Mouse (Mus musculus): ENCODE data around the gene Ifrd1. TPM values are rescaled to one million over a fixed set of nuclear protein-coding genes. Genes with fewer than 3 reads are reported as not detected.

The Ifrd1 gene
- polyA plus RNA-seq, 1 experiment from 2014 or later, result 160 TPM

GRCm38 (mm10) chr12:40231632-40232031, 16.7 kb downstream of the Ifrd1 start:
- no peak overlapping the region for H3K9ac ChIP-seq
- H3K36me3 ChIP-seq (replicated peaks), result no peaks in the 10 kb centered on the region
- H3K4me2 ChIP-seq, result no peak overlapping the region
- ATAC-seq (replicated peaks), result no peak
- H3K27me3 ChIP-seq (replicated peaks), result no peaks in the 10 kb centered on the region
- no peaks in the 10 kb centered on the region for H3K4me1 ChIP-seq
- H3K4me3 ChIP-seq, result no peak overlapping the region
- no peaks in the 10 kb centered on the region for H3K9me3 ChIP-seq
- no peak overlapping the region for H3K27ac ChIP-seq
- WGBS, result 93% methylated on average over 2 of the region's 2 CpGs

DNA sequence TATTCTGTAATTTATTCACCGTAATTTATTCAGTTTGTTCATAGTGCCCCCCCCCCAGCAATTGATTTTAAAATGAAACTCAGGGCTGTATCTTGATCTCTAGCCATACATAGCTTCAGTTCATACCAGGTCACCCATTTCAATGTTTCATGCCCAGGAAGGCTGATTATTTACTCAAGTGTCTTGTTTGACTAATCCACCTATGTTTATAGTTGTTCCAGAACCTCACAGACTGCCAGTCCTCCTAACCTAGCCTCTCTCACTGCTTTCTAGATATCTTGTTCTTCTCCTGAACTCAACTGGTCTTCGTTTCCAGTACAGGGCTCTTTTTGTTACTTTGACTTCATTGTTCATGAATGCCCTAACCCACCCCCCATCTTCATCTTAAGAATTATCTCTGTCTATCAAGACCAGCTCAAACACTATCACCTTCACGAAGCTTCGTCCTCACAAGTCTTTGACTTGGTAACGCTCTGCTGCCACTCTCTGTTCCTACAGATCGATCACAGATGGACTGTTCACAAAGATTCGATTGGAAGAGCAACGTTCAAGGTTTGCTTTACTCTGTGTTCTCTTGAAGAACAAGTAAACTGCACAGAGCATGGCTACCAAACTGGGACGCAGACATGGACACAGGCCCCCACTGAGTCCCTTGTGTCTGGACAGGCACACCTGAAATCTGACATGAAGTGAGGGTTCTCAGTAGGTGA, 24.0 kb downstream of the Ifrd1 start:
- no peak overlapping the region for H3K9ac ChIP-seq
- 95% methylated on average over 9 of the region's 9 CpGs for WGBS

DNA sequence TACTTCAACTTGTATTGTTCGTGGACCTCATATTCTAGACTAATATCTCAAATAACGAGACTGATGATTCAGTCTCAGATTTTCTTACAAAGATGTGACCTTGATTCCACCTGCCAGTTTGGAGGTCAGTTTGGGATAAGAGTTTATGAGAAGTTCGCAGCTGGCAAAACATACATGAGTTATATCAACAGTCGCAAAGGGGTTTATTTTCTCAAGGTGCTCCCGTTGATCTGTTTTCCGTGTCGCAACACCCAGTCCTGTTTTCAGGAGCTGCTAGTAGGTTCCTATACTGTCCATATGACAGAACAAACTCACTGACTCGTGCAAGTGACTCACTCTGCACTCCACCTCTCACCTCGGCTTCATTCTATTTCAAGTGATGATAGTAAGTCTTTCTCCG, 24.6 kb downstream of the Ifrd1 start:
- ATAC-seq (replicated peaks), result no peak
- peaks cover 20% of the 10 kb centered on the region for H3K4me1 ChIP-seq
- WGBS, result 61% methylated on average over 10 of the region's 10 CpGs
- no peaks in the 10 kb centered on the region for H3K9me3 ChIP-seq
- peak overlapping the region; percentile 44 for H3K9ac ChIP-seq
- H3K4me2 ChIP-seq, result peak overlapping the region; percentile 66
- no peaks in the 10 kb centered on the region for H3K36me3 ChIP-seq (replicated peaks)
- H3K4me3 ChIP-seq, result peak overlapping the region; percentile 88
- H3K27ac ChIP-seq, result peak overlapping the region; percentile 97
- no peaks in the 10 kb centered on the region for H3K27me3 ChIP-seq (replicated peaks)

More for the DNA sequence above, 24.0 kb downstream of the Ifrd1 start:
- no peak overlapping the region for H3K27ac ChIP-seq
- peak overlapping the region; percentile 66; the same call in 1 of the 2 replicates for H3K4me2 ChIP-seq
- H3K27me3 ChIP-seq (replicated peaks), result no peaks in the 10 kb centered on the region
- no peak for ATAC-seq (replicated peaks)
- no peak overlapping the region for H3K4me3 ChIP-seq
- peaks cover 20% of the 10 kb centered on the region for H3K4me1 ChIP-seq
- H3K9me3 ChIP-seq, result no peaks in the 10 kb centered on the region
- no peaks in the 10 kb centered on the region for H3K36me3 ChIP-seq (replicated peaks)

GRCm38 (mm10) chr12:40223082-40223619, 25.2 kb downstream of the Ifrd1 start:
- peak overlapping the region; percentile 66 for H3K4me2 ChIP-seq
- peak overlapping the region; percentile 88 for H3K4me3 ChIP-seq
- no peaks in the 10 kb centered on the region for H3K36me3 ChIP-seq (replicated peaks)
- no peaks in the 10 kb centered on the region for H3K27me3 ChIP-seq (replicated peaks)
- H3K27ac ChIP-seq, result peak overlapping the region; percentile 97
- no peaks in the 10 kb centered on the region for H3K9me3 ChIP-seq
- WGBS, result under 1% methylated on average over 47 of the region's 47 CpGs
- peaks cover 20% of the 10 kb centered on the region for H3K4me1 ChIP-seq
- ATAC-seq (replicated peaks), result peak; percentile 99
- H3K9ac ChIP-seq, result peak overlapping the region; percentile 87

- Histone ChIP-seq H3K36me3 (replicated peaks) (no peaks in the 10 kb centered on the region), H3K4me3 (peak overlapping the region; percentile 88), H3K27ac (peak overlapping the region; percentile 97), H3K4me1 (peaks cover 20% of the 10 kb centered on the region), H3K9ac (peak overlapping the region; percentile 87), H3K27me3 (replicated peaks) (no peaks in the 10 kb centered on the region), H3K9me3 (no peaks in the 10 kb centered on the region), H3K4me2 (peak overlapping the region; percentile 61)
- WGBS, result under 1% methylated on average over 81 of the region's 81 CpGs
- ATAC-seq (replicated peaks), result peak; percentile 97
Observed at GRCm38 (mm10) chr12:40222251-40223081, 25.8 kb downstream of the Ifrd1 start.

GRCm38 (mm10) chr12:40221611-40222010, 26.7 kb downstream of the Ifrd1 start:
- peak overlapping the region; percentile 97 for H3K27ac ChIP-seq
- H3K9me3 ChIP-seq, result no peaks in the 10 kb centered on the region
- H3K9ac ChIP-seq, result peak overlapping the region; percentile 87
- peak overlapping the region; percentile 88 for H3K4me3 ChIP-seq
- WGBS, result 18% methylated on average over 5 of the region's 5 CpGs
- no peaks in the 10 kb centered on the region for H3K27me3 ChIP-seq (replicated peaks)
- H3K4me1 ChIP-seq, result peaks cover 20% of the 10 kb centered on the region
- ATAC-seq (replicated peaks), result no peak
- H3K36me3 ChIP-seq (replicated peaks), result no peaks in the 10 kb centered on the region
- peak overlapping the region; percentile 61 for H3K4me2 ChIP-seq

- H3K27me3 ChIP-seq (replicated peaks), result no peaks in the 10 kb centered on the region
Observed at GRCm38 (mm10) chr12:40220896-40221295, 27.4 kb downstream of the Ifrd1 start.

DNA sequence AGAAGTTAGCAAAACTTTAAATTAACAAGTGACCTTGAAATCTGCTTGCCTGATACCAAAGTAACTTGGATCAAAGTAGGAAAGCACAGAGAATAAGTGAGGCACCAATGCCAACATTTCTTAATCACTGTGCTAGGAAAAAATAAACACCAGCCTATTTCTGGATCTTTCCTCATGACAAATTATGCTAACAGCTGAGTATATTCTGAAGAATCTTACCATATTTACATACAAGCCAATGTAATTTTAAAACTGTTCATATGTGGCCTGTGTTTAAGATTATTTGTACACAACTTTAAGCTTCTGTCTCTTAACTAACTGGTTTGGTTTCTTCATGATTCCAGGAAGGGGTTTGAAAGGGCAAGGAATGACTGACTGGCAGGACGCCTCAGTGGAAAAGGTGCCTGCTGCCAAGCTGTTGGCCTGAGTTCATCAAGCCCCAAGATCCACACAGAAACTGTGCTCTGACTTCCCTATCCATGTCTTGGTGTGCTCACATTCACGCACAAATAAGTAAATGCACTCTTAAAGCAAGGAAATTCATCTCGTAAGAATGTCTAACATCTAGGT, 28.2 kb downstream of the Ifrd1 start:
- no peaks in the 10 kb centered on the region for H3K27me3 ChIP-seq (replicated peaks)
- H3K4me3 ChIP-seq, result peak overlapping the region; percentile 88; the same call in 1 of the 2 replicates
- H3K4me2 ChIP-seq, result peak overlapping the region; percentile 61
- peaks cover 20% of the 10 kb centered on the region for H3K4me1 ChIP-seq
- H3K9me3 ChIP-seq, result no peaks in the 10 kb centered on the region
- H3K9ac ChIP-seq, result no peak overlapping the region
- H3K36me3 ChIP-seq (replicated peaks), result peaks cover 13% of the 10 kb centered on the region; the same call in 1 of the 2 replicates
- peak overlapping the region; percentile 38; the same call in 1 of the 2 replicates for H3K27ac ChIP-seq
- 39% methylated on average over 3 of the region's 3 CpGs for WGBS
- no peak for ATAC-seq (replicated peaks)

More at GRCm38 (mm10) chr12:40220896-40221295, 27.4 kb downstream of the Ifrd1 start:
- Histone ChIP-seq H3K4me2 (peak overlapping the region; percentile 61), H3K27ac (no peak overlapping the region), H3K36me3 (replicated peaks) (peaks cover 5% of the 10 kb centered on the region; the same call in 1 of the 2 replicates), H3K4me1 (peaks cover 20% of the 10 kb centered on the region), H3K9me3 (no peaks in the 10 kb centered on the region), H3K9ac (no peak overlapping the region), H3K4me3 (peak overlapping the region; percentile 88)
- WGBS, result 44% methylated on average over 3 of the region's 3 CpGs
- no peak for ATAC-seq (replicated peaks)

DNA sequence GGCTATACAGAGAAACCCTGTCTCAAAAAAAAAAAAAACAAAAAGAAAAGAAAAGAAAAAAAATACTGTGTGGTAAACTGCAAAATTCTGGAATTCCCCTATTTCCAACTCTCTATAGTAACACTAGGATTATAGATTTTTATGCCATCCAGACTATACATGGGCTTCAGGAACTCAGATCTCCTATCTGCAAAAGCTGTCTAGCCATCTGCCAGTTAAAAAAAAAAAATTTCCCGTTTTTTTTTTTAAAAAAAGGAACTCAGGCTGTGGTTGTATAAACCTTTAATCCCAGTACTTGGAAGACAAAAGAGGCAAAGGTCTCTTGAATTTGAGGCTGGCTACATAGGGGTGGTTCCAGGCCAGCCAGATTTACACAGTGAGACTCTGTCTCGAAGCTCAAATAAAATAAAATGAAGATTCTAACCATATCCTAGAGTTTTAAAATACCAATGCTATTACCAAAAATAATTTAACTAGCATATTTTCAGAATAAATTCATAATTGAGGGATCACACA, 29.8 kb downstream of the Ifrd1 start:
- H3K9ac ChIP-seq, result no peak overlapping the region
- no peak overlapping the region for H3K4me3 ChIP-seq
- H3K4me1 ChIP-seq, result peaks cover 20% of the 10 kb centered on the region
- H3K27me3 ChIP-seq (replicated peaks), result no peaks in the 10 kb centered on the region
- H3K36me3 ChIP-seq (replicated peaks), result peaks cover 28% of the 10 kb centered on the region; the same call in 1 of the 2 replicates
- H3K27ac ChIP-seq, result no peak overlapping the region
- H3K9me3 ChIP-seq, result no peaks in the 10 kb centered on the region
- WGBS, result 62% methylated on average over 2 of the region's 2 CpGs
- ATAC-seq (replicated peaks), result no peak
- no peak overlapping the region for H3K4me2 ChIP-seq

DNA sequence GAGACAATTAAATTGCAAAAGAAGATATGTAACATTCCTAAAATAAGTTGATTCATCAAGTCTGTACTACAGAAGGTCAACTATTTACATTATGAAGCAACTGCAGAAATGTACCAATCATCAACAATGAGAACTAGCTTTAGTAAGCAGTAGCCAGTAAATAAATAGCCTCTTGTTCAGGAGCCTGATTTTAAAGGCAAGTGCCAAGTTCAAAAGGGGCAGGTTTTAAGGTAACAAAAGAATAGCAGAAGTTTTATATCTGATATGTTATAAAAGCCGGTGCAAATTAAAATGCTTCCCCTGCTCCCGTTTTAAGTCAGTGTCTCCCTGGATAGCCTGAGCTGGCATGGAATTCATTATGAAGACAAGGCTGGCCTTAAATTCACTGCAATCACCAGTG, 30.5 kb downstream of the Ifrd1 start:
- H3K36me3 ChIP-seq (replicated peaks), result peaks cover 35% of the 10 kb centered on the region; the same call in 1 of the 2 replicates
- ATAC-seq (replicated peaks), result no peak
- H3K9me3 ChIP-seq, result no peaks in the 10 kb centered on the region
- H3K9ac ChIP-seq, result no peak overlapping the region
- no peaks in the 10 kb centered on the region for H3K27me3 ChIP-seq (replicated peaks)
- H3K4me3 ChIP-seq, result no peak overlapping the region
- H3K27ac ChIP-seq, result no peak overlapping the region
- no peak overlapping the region for H3K4me2 ChIP-seq
- peaks cover 20% of the 10 kb centered on the region for H3K4me1 ChIP-seq
- WGBS, result 88% methylated on average over 2 of the region's 2 CpGs

DNA sequence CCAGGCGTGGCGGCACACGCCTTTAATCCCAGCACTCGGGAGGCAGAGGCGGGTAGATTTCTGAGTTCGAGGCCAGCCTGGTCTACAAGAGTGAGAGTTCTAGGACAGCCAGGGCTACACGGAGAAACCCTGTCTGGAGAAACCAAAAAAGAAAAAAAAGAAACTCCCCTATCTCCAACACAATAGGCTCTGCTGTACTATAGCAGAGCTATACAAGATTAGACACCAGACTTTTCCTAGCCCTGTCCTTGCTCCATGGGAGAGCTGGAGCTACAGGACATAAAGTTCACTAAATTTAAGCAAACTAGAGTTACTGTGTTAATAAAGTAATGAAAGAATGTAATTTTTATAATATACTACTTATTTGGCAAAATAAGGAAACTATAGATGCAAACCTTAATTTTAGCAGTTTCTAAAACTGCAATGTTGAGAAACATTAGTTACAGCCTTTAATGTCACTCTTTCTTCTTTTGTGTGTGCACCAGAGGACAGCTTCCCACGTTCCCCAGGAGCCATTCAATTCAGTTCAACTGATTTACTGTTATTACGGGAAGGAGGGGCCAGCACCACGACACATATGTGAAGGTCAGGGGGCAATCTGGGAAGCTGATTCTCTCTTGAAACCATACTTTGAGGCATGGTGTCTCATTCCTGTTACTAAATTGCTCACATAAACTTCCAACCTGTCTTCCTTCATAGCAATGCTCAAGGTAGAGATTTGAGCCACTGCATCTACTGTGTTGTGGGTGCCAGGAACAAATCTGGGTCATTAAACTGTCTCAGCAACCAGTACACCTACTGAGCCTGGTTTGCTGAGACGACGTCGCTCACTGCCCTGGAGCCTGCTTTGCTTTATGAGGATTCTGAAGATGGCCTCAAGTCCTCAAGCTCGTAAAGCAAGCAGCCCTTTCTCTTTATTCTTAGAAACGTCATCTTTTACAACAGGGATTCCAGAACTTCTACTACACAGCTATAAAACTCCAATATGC, 33.1 kb downstream of the Ifrd1 start:
- 96% methylated on average over 15 of the region's 15 CpGs for WGBS
- Histone ChIP-seq H3K4me2 (no peak overlapping the region), H3K27ac (no peak overlapping the region), H3K9ac (no peak overlapping the region), H3K4me1 (peaks cover 4% of the 10 kb centered on the region), H3K36me3 (replicated peaks) (peaks cover 57% of the 10 kb centered on the region), H3K4me3 (no peak overlapping the region), H3K9me3 (no peaks in the 10 kb centered on the region), H3K27me3 (replicated peaks) (no peaks in the 10 kb centered on the region)
- ATAC-seq (replicated peaks), result no peak
